Mouse (Mus musculus) ES-Bruce4 (cell line): Measurements from ENCODE around the gene Dpep2nb.

Experiments
- CTCF ChIP-seq: IDR thresholded peaks from one replicate; pipeline ENCODE4 v1.8.1; 2011; ENCODE audit warnings: low read depth, low read length
- EP300 ChIP-seq: IDR thresholded peaks from 2 replicates; pipeline ENCODE4 v1.6.1; 2011; ENCODE audit warnings: low read depth, low read length; ENCODE audit not compliant: insufficient read depth
- POLR2A ChIP-seq: IDR thresholded peaks from one replicate; pipeline ENCODE4 v1.8.1; 2011; ENCODE audit warnings: low read length; ENCODE audit not compliant: insufficient read depth

GRCm38 (mm10) chr8:106010748-106011642 is 5.2 kb upstream of the Dpep2nb start:
- TF ChIP-seq EP300 = peak; percentile 52; the same call in 1 of the 2 replicates
- no peak for TF ChIP-seq CTCF
- TF ChIP-seq POLR2A = peak; percentile 67
